Mouse (Mus musculus) brain, adult 2 months (tissue): ENCODE measurements around the gene Vmn1r188.
"Not testable (repeated sequence)": the region's sequence is repeated elsewhere in the genome, so short reads cannot be mapped to it uniquely, and the experiment has no call there.

ENCODE experiments used
- DNase-seq: peaks from one replicate; pipeline ENCODE4 v3.0.0; 2011; ENCODE audit warnings: low read depth, low spot score

Gene Vmn1r188

GRCm38 (mm10) chr13:22049737-22050440, 34.4 kb upstream of the Vmn1r188 start:
- peak; percentile 47 for DNase-seq

- DNase-seq, result peak; percentile 92
Observed at GRCm38 (mm10) chr13:22050591-22051522, 33.4 kb upstream of the Vmn1r188 start.

GRCm38 (mm10) chr13:22051523-22051859, 32.7 kb upstream of the Vmn1r188 start:
- no peak for DNase-seq

GRCm38 (mm10) chr13:22053754-22054153, 30.5 kb upstream of the Vmn1r188 start:
- no peak for DNase-seq

GRCm38 (mm10) chr13:22061422-22061821, 22.8 kb upstream of the Vmn1r188 start:
- no peak for DNase-seq

- no peak for DNase-seq
Observed at GRCm38 (mm10) chr13:22063468-22063867, 20.8 kb upstream of the Vmn1r188 start.

- not testable (repeated sequence) for DNase-seq
Observed at GRCm38 (mm10) chr13:22105724-22106123, 21.5 kb downstream of the Vmn1r188 start, which contains the start of gene Vmn1r189. Gene Vmn1r189, minus strand, starts transcription at chr13:22105824.

GRCm38 (mm10) chr13:22136495-22137293, 52.5 kb downstream of the Vmn1r188 start:
- DNase-seq, result peak; percentile 1
